Mouse (Mus musculus) embryonic stem cell, embryonic (primary cell): Measurements from ENCODE around the gene Mr1.

Experiments
- CTCF ChIA-PET, 4 experiments: fragments of 300-600 bp in 2 of 4; fragments of 350-600 bp in 2 of 4; sonication (Branson Sonifier 250); formaldehyde crosslinking; loops; one replicate each; lab custom pipeline; 2022; ENCODE audit warnings: inconsistent platforms in 2 of 4; lab: Charles Lee
- POLR2A ChIA-PET, 4 experiments: fragments of 300-600 bp in 2 of 4; fragments of 350-600 bp in 2 of 4; sonication (Branson Sonifier 250); formaldehyde crosslinking; loops; one replicate each; lab custom pipeline; 2022; ENCODE audit warnings: antibody characterized with exemption in 4 of 4, inconsistent platforms in 1 of 4; lab: Charles Lee

Gene Mr1

GRCm38 (mm10) chr1:155106310-155106709 is 40.3 kb downstream of the Mr1 start:
- ChIA-PET CTCF (no interaction called here), POLR2A (interaction anchor here in 2 of 4 experiments (1.1 to 8.3 kb wide), 2 partner anchors 8 to 15 kb away, joined by 3 to 121 read pairs; partner anchors contain the start of gene Ier5 (in 1 of the 2))

- POLR2A ChIA-PET, result interaction anchor here in 2 of 4 experiments (0.9 to 1.1 kb wide), 2 partner anchors 18 to 21 kb away, joined by 3 to 4 read pairs; no protein-coding TSS in a partner anchor
- CTCF ChIA-PET, result no interaction called here
Observed at GRCm38 (mm10) chr1:155103991-155104390, 42.6 kb downstream of the Mr1 start.

GRCm38 (mm10) chr1:155102631-155103030 is 44.0 kb downstream of the Mr1 start:
- ChIA-PET POLR2A (interaction anchor here in 2 of 4 experiments (1.0 to 1.7 kb wide), 4 partner anchors 9 to 52 kb away, joined by 3 to 6 read pairs (median 4); no protein-coding TSS in a partner anchor), CTCF (no interaction called here)

GRCm38 (mm10) chr1:155099280-155099848 is 47.2 kb downstream of the Mr1 start, which contains the start of gene Ier5:
Gene Ier5, minus strand, starts transcription at chr1:155099636.
- ChIA-PET POLR2A (interaction anchor here (0.5 to 6.5 kb wide), 124 partner anchors 8 to 1894 kb away, joined by 3 to 225 read pairs (median 4); partner anchors contain the start of genes Stx6 (in 4 of the 4), Acbd6 (in 2 of the 4), Glul (in 2 of the 4) and Teddm2 (in 2 of the 4)), CTCF (interaction anchor here in 3 of 4 experiments (0.5 to 1.5 kb wide), 7 partner anchors 13 to 639 kb away, joined by 3 to 5 read pairs (median 3); no protein-coding TSS in a partner anchor)

- ChIA-PET POLR2A (interaction anchor here (0.5 to 6.5 kb wide), 100 partner anchors 8 to 1894 kb away, joined by 3 to 225 read pairs (median 6); partner anchors contain the start of genes Stx6 (in 3 of the 4), Acbd6 (in 1 of the 4), BC034090 (in 1 of the 4) and Cep350 (in 1 of the 4)), CTCF (interaction anchor here in 2 of 4 experiments (0.6 to 1.8 kb wide), 5 partner anchors 13 to 55 kb away, joined by 3 to 5 read pairs (median 3); no protein-coding TSS in a partner anchor)
Observed at GRCm38 (mm10) chr1:155098486-155099279, 47.9 kb downstream of the Mr1 start.

GRCm38 (mm10) chr1:155097931-155098485 is 48.6 kb downstream of the Mr1 start:
- ChIA-PET CTCF (interaction anchor here in 2 of 4 experiments (1.1 to 1.8 kb wide), 2 partner anchors 12 to 13 kb away, joined by 3 to 5 read pairs; no protein-coding TSS in a partner anchor), POLR2A (interaction anchor here (0.5 to 6.5 kb wide), 47 partner anchors 7 to 1376 kb away, joined by 3 to 225 read pairs (median 13); partner anchors contain the start of genes Acbd6 (in 1 of the 4), BC034090 (in 1 of the 4), Soat1 (in 1 of the 4) and Stx6 (in 1 of the 4))

GRCm38 (mm10) chr1:155097354-155097753 is 49.3 kb downstream of the Mr1 start:
- POLR2A ChIA-PET, result interaction anchor here (0.8 to 6.5 kb wide), 26 partner anchors 10 to 461 kb away, joined by 3 to 225 read pairs (median 30); partner anchors contain the start of gene Acbd6 (in 1 of the 4)

GRCm38 (mm10) chr1:155096620-155097261 is 49.9 kb downstream of the Mr1 start:
- ChIA-PET POLR2A (interaction anchor here in 3 of 4 experiments (1.0 to 6.5 kb wide), 15 partner anchors 10 to 156 kb away, joined by 3 to 225 read pairs (median 51); partner anchors contain the start of gene Stx6 (in 1 of the 3)), CTCF (interaction anchor here in 1 of 4 experiments (1.1 to 1.8 kb wide), 2 partner anchors 12 to 45 kb away, joined by 3 to 5 read pairs; no protein-coding TSS in a partner anchor)

More at GRCm38 (mm10) chr1:155097354-155097753, 49.3 kb downstream of the Mr1 start:
- CTCF ChIA-PET, result interaction anchor here in 1 of 4 experiments (1.8 kb wide), 1 partner anchor 13 kb away, joined by 5 read pairs; no protein-coding TSS in a partner anchor

GRCm38 (mm10) chr1:155093971-155094707 is 52.5 kb downstream of the Mr1 start:
- ChIA-PET CTCF (no interaction called here), POLR2A (interaction anchor here in 2 of 4 experiments (1.2 to 3.1 kb wide), 3 partner anchors 9 to 18 kb away, joined by 3 to 21 read pairs (median 3); no protein-coding TSS in a partner anchor)

GRCm38 (mm10) chr1:155093145-155093791 is 53.3 kb downstream of the Mr1 start:
- POLR2A ChIA-PET, result interaction anchor here in 3 of 4 experiments (0.6 to 3.1 kb wide), 6 partner anchors 9 to 787 kb away, joined by 3 to 21 read pairs (median 3); no protein-coding TSS in a partner anchor
- CTCF ChIA-PET, result no interaction called here

- POLR2A ChIA-PET, result interaction anchor here in 3 of 4 experiments (0.6 to 10.2 kb wide), 19 partner anchors 6 to 64 kb away, joined by 3 to 225 read pairs (median 4); partner anchors contain the start of gene Ier5 (in 3 of the 3)
- CTCF ChIA-PET, result interaction anchor here in 2 of 4 experiments (0.6 to 1.1 kb wide), 2 partner anchors 132 to 185 kb away, joined by 3 to 7 read pairs; no protein-coding TSS in a partner anchor
Observed at GRCm38 (mm10) chr1:155091842-155092800, 54.5 kb downstream of the Mr1 start.

- ChIA-PET CTCF (interaction anchor here in 1 of 4 experiments (0.8 to 1.1 kb wide), 2 partner anchors 85 to 132 kb away, joined by 3 read pairs; no protein-coding TSS in a partner anchor), POLR2A (interaction anchor here (0.6 to 10.2 kb wide), 25 partner anchors 7 to 189 kb away, joined by 3 to 225 read pairs (median 4); partner anchors contain the start of gene Ier5 (in 3 of the 4))
Observed at GRCm38 (mm10) chr1:155091374-155091841, 55.2 kb downstream of the Mr1 start.

GRCm38 (mm10) chr1:155090736-155091135 is 55.9 kb downstream of the Mr1 start:
- CTCF ChIA-PET, result interaction anchor here in 1 of 4 experiments (0.8 to 1.1 kb wide), 2 partner anchors 84 to 133 kb away, joined by 3 read pairs; no protein-coding TSS in a partner anchor
- POLR2A ChIA-PET, result interaction anchor here (0.6 to 10.2 kb wide), 15 partner anchors 8 to 190 kb away, joined by 3 to 225 read pairs (median 4); partner anchors contain the start of gene Ier5 (in 3 of the 4)

GRCm38 (mm10) chr1:155090327-155090726 is 56.3 kb downstream of the Mr1 start:
- ChIA-PET CTCF (interaction anchor here in 1 of 4 experiments (0.8 kb wide), 1 partner anchor 84 kb away, joined by 3 read pairs; no protein-coding TSS in a partner anchor), POLR2A (interaction anchor here in 2 of 4 experiments (1.0 to 10.2 kb wide), 7 partner anchors 7 to 37 kb away, joined by 3 to 225 read pairs (median 4); partner anchors contain the start of gene Ier5 (in 2 of the 2))
